Mouse (Mus musculus) bone marrow, adult 2 months (tissue): ENCODE measurements around the gene Krtap16-1.

Experiments
- CTCF ChIP-seq: fragments of 200-500 bp; IDR thresholded peaks from 2 replicates; pipeline ENCODE4 v1.5.1; 2011; ENCODE audit warnings: low read length, control low read depth; ENCODE audit not compliant: control insufficient read depth, insufficient read depth
- POLR2A ChIP-seq: fragments of 200-500 bp; IDR thresholded peaks from 2 replicates; pipeline ENCODE4 v1.6.1; 2011; ENCODE audit warnings: low read depth, mild to moderate bottlenecking, control low read depth, low read length, borderline replicate concordance; ENCODE audit not compliant: control insufficient read depth

GRCm38 (mm10) chr11:99937751-99938264 is 48.6 kb downstream of the Krtap16-1 start:
- TF ChIP-seq POLR2A (no peak), CTCF (no peak)
